Mouse (Mus musculus) adrenal gland, adult 2 months (tissue): ENCODE results near the gene Hmgcs2. TPM values are rescaled to one million over a fixed set of nuclear protein-coding genes. Genes with fewer than 3 reads are reported as not detected.
A peak's percentile ranks its signal among the peaks of the same experiment; 100 is the strongest.

Source experiments
- DNase-seq: peaks from one replicate; pipeline ENCODE4 v3.0.0; 2021
- long read RNA-seq: library from polyadenylated mRNA; stranded (forward); transcript quantifications from one replicate; pipeline ENCODE4 v2.0.0, GENCODE M21; 2021
- polyA plus RNA-seq: library from polyadenylated mRNA; depleted of rRNA; stranded (reverse); fragments of >200 nt; gene quantifications from 2 replicates; pipeline ENCODE4 v1.2.3, GENCODE M21; 2012; rRNA removed
- total RNA-seq, 2 experiments: library from RNA; stranded (reverse); gene quantifications; 2 replicates each; pipeline ENCODE4 v1.2.3; 2021

Hmgcs2 gene
- total RNA-seq (10 to 100 TPM; 11.1 to 13.2 TPM), polyA plus RNA-seq (2.7 and 3.9 TPM in 2 replicates)
- long read RNA-seq, partial matches to known transcripts = 1 of 2 reads
- long read RNA-seq, other reads (novel, unspliced or antisense) = 0 of 2 reads

- DNase-seq = peak; percentile 32
Measured at GRCm38 (mm10) chr3:98280204-98280932, at the start of gene Hmgcs2. TSS of gene Hmgcs2 (plus strand) at chr3:98280435.

DNA sequence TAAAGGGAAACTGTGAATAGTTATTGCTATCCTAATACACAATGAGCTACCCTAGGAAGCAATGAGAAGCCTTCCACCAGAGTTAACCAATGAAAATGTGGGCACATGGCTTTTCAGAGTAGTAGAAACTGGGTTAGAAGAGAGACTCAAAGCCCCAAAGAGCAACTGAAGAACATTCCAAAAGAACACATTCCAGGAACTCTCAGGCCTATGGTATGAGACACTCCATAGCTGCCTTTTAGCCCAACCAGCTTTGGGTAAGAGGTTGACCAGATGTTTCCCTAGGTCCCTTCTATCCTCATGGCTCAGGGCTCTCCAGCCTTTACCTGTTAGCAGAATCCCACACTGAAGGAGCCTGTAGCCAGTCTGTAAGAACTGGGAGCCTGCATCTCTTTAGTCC is 46.7 kb upstream of the Hmgcs2 start:
- no peak for DNase-seq

- DNase-seq = no peak
Measured at GRCm38 (mm10) chr3:98236266-98236665, 44.0 kb upstream of the Hmgcs2 start.

DNA sequence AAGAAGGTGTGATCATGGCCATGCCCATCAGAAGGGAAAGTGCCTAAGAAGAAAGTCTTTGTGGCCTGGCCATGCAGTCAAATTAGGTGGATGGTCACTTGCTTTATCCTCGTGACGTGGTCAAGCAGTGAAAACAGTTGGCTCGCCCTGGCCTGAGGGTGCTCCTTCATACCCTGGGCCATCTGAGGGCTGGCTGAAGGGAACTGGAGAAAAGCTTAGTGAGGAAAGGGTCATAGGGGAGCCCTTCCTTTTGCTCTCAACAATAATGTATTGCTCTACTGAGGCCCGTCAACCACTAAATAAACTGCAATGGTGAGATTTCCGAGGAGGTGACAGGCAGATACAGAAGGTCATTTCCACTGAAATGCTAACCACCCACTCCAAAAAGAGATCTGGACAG is 43.0 kb upstream of the Hmgcs2 start:
- no peak for DNase-seq

- no peak for DNase-seq
Measured at GRCm38 (mm10) chr3:98238150-98238549, 42.1 kb upstream of the Hmgcs2 start.

GRCm38 (mm10) chr3:98242051-98242450 is 38.2 kb upstream of the Hmgcs2 start:
- no peak for DNase-seq

DNA sequence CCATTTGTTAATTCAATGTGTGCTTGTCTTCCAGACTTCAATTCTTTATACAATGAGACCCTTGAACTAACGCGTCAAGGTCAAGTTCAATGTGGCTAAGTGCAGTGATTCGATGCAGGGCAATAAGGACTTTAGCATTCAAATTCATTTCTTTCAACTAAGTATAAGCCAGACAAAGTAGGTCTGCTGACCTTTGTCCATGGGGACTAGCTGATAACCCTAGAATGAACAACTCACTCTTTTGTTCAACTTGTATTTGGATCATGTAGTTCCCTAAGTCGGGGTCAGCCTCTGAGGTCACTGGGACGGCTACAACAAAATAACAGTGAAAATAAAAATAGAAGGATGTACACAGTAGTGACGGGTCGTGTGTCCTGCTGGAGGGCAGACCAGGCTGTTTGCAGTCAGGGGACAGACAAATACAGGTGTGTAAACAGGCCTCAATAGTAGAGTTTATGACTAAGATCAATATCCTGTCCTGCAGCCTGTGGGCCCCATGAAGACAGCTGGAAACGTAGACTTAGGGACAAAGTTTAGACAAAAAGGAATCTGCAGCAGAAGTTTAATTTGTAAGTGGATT is 37.7 kb upstream of the Hmgcs2 start:
- DNase-seq = no peak

GRCm38 (mm10) chr3:98245892-98246291 is 34.3 kb upstream of the Hmgcs2 start:
- no peak for DNase-seq

DNA sequence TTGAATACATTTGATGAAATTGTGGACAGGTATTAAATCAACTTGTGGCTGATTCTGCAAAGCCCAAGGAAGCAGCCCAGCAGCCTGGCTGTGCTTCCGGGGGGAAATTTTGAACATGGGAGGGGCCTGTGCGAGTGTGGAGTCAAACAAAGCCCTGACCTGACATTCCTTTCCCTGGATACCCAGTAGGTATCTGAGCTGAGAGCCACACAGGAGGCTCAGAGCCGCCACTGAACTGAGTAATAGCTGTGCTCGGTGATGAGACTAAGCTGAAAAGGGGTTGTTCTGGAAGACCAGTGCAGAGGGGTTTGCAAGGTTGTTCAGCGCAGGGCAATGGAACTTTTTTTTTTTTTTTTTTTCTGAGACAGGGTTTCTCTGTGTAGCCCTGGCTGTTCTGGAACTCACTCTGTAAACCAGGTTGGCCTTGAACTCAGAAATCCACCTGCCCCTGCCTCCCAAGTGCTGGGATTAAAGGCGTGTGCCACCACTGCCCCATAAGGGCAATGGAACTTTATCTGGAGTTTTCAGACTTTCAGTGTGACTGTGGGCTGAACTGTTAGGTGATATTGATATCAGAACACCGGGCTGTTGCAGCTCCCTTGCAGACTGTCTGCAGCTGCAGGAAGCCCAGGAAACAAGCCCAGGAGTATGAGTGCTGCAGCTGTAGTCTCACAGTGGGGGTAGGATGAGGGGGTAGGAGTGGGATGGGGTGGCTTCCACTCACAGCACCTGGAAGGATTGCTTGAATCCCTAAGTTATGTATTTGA is 33.1 kb upstream of the Hmgcs2 start:
- DNase-seq = no peak

- DNase-seq = no peak
Measured at GRCm38 (mm10) chr3:98249378-98249777, 30.9 kb upstream of the Hmgcs2 start.

- no peak for DNase-seq
Measured at GRCm38 (mm10) chr3:98249833-98250448, 30.3 kb upstream of the Hmgcs2 start.

GRCm38 (mm10) chr3:98254059-98254458 is 26.2 kb upstream of the Hmgcs2 start:
- DNase-seq = no peak

DNA sequence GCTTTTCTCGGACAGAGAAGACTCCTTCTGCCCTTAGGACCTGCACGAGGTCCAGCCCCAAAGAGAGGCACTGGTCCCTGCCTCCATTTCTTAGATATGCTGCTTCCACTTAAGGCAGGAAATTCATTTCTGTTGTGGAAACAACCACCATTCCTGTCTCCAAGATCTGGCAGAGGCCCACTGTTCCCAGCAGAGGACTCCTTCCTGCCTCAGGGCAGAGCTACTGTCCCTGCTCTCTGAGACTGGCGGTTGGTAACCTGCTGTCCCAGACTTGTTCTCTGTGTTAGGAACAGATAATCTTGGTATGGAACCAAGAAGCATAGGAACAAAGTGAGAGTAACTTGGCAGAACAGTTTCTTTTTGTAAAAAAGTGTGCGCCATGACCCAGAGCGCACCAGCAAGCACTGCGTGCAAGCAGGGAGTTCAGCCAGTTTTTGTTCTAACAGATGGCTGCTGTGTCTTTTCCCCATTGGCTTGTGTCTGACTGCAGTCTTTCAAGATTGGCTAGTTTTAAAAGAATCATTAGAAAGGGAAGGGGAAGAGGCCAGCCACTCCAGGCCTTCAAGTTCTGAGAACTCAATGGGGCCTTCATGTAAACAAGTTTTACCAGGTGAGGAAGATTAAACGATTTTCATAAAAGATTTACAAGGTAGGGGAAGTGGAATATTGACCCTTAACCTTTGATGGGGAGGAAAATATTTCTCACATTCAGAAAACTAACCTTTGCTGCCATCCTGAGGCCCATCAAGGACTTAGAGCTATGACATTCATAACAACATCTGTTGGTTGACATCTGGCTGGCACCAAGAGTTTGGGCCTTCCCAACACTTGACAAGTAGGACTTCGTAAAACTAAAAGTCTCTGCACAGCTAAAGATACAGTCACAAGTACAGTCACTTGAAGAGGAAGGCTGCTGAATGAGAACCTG is 25.3 kb upstream of the Hmgcs2 start:
- no peak for DNase-seq

- no peak for DNase-seq
Measured at GRCm38 (mm10) chr3:98258723-98259122, 21.5 kb upstream of the Hmgcs2 start.

DNA sequence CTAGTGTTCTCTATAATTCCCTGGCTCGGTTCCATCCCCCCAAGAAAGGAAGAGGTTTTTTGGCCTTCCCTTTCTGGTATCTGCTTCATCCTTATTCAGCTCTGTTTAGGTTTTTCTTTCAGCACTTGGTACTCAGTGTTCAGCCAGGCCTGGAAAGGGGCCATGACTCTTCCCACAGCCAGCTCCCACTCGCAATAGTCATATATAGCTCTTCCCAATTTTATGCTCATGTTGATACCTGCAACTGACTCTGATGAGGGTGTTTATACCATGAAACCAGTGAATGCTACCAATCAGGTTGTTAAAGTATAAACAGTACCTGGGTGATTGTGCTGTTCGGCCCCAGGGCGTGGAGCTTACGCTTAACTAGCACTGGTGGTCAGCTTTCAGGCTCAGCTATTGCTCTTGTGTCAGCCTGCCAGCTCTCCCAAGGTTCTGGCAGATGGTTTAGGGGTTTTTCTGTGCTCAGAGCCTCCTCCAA is 20.9 kb upstream of the Hmgcs2 start:
- no peak for DNase-seq

- no peak for DNase-seq
Measured at GRCm38 (mm10) chr3:98260534-98260933, 19.7 kb upstream of the Hmgcs2 start.

- no peak for DNase-seq
Measured at GRCm38 (mm10) chr3:98261415-98261814, 18.8 kb upstream of the Hmgcs2 start.

DNA sequence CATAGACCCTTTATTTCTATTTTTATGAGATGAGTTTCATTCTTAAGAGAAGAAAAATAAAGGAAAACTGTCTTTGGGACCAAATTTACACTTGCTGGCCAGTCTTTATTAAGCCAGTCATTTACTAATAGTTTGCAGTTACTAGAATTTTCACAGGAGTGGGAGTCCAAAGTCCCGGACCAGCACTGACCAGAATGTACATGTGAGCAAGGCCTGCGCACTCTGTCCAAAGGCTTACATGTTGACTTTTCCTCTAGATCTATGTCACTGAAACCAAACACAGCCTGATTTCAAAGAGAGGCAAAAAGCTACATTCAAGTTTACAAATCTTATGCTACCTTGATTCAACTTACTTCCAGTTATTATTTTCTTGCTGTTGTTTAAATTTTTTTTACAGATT is 18.1 kb upstream of the Hmgcs2 start:
- no peak for DNase-seq

GRCm38 (mm10) chr3:98267249-98267651 is 13.0 kb upstream of the Hmgcs2 start:
- peak; percentile 58 for DNase-seq

- no peak for DNase-seq
Measured at GRCm38 (mm10) chr3:98273623-98274398, 6.4 kb upstream of the Hmgcs2 start.
